Mouse (Mus musculus) forebrain, embryonic 16.5 days (tissue): ENCODE results near the gene Krt83. TPM values are rescaled to one million over a fixed set of nuclear protein-coding genes. Genes with fewer than 3 reads are reported as not detected.

Experiments used
- polyA plus RNA-seq: library from polyadenylated mRNA; unstranded; fragments of >200 nt; fragmentation: Nextera tagmentation; extraction: Ambion mirVana; gene quantifications from 2 replicates; pipeline ENCODE4 v1.2.1, GENCODE M21; 2015

Gene Krt83
- polyA plus RNA-seq, 1 experiment from 2014 or later, result not detected

Other genes with a start within 250 kb of the Krt83 start
- gene Nr4a1, start 237.2 kb downstream of the Krt83 start, polyA plus RNA-seq, result 4.5 TPM in 2 replicates
- gene Atg101, start 207.2 kb downstream of the Krt83 start, polyA plus RNA-seq, result 87.4 and 92.4 TPM in 2 replicates
- 0.29 and 0.30 TPM in 2 replicates for gene 6030408B16Rik, start 198.3 kb downstream of the Krt83 start, polyA plus RNA-seq
- gene Krt80, start 121.3 kb downstream of the Krt83 start, polyA plus RNA-seq, result 0.13 and 0.14 TPM in 2 replicates
- 0.62 and 0.88 TPM in 2 replicates for gene Krt7, start 80.5 kb downstream of the Krt83 start, polyA plus RNA-seq
- 0.20 and 0.31 TPM in 2 replicates for gene Krt87, start 52.7 kb downstream of the Krt83 start, polyA plus RNA-seq
- gene Krt88, start 43.8 kb downstream of the Krt83 start, polyA plus RNA-seq, result not detected in 2 replicates
- gene Krt81, start 27.8 kb downstream of the Krt83 start, polyA plus RNA-seq, result not detected in 2 replicates
- not detected in 2 replicates for gene Krt86, start 18.0 kb downstream of the Krt83 start, polyA plus RNA-seq
- not detected in 2 replicates for gene Gm49425, start 25.7 kb upstream of the Krt83 start, polyA plus RNA-seq
- gene Krt84, start 41.3 kb upstream of the Krt83 start, polyA plus RNA-seq, result not detected in 2 replicates
- gene Krt82, start 59.2 kb upstream of the Krt83 start, polyA plus RNA-seq, result not detected in 2 replicates
- gene Krt90, start 71.4 kb upstream of the Krt83 start, polyA plus RNA-seq, result 0.08 and 0.09 TPM in 2 replicates
- gene Krt75, start 82.4 kb upstream of the Krt83 start, polyA plus RNA-seq, result 0.10 TPM in 1 of 2 replicates, not detected in the other
- gene Gm5414, start 136.7 kb upstream of the Krt83 start, polyA plus RNA-seq, result not detected in 2 replicates
- not detected in 2 replicates for gene Gm5478, start 155.9 kb upstream of the Krt83 start, polyA plus RNA-seq
- gene Krt6b, start 188.8 kb upstream of the Krt83 start, polyA plus RNA-seq, result not detected in 2 replicates
- 0.53 TPM in 1 of 2 replicates, not detected in the other for gene Krt6a, start 202.8 kb upstream of the Krt83 start, polyA plus RNA-seq
- 0.73 TPM in 1 of 2 replicates, not detected in the other for gene Krt5, start 221.4 kb upstream of the Krt83 start, polyA plus RNA-seq